Mouse (Mus musculus): ENCODE measurements at regions not wholly inside any gene's neighbourhood (a gene's known extent, or its start where the extent isn't known, plus 50 kb on each side); places are given as distances from the start of the nearest gene placed in this dataset.
"Not testable (repeated sequence)": the region's sequence is repeated elsewhere in the genome, so short reads cannot be mapped to it uniquely, and the experiment has no call there.

- WGBS (ENCODE audit: insufficient replicate concordance) = 70% methylated on average over 17 of the region's 17 CpGs
These were observed 136.9 kb upstream of the Fam3c start for GRCm38 (mm10) chr6:22492896-22493295.

DNA sequence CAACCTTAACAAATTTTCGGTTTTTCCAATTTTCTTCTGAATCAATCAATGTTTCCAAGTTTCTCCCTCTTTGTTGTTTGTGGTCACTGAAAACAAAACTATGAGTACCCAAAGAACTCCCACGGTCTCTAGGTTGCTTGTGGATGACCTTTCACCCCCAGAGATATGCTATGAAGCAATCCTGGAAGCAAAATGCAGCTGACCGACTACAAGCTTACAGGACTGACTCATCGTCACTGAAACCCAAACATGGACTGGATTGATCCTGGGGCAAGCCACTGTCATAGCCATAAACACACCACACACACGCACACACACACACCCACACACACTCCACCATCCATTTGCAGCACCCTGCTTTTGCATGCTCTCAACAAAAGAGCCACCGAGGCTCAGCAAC is 134.7 kb upstream of the Fam3c start:
- Histone ChIP-seq H3K36me3 (replicated peaks; ENCODE audit: control insufficient read depth, insufficient read depth, low read depth) (no peaks in the 10 kb centered on the region), H3K9me3 (ENCODE audit: control insufficient read depth, low read length) (no peaks in the 10 kb centered on the region), H3K27ac (no peak overlapping the region), H3K27me3 (ENCODE audit: control insufficient read depth, insufficient read depth, low read length) (no peaks in the 10 kb centered on the region), H3K4me1 (replicated peaks; ENCODE audit: control insufficient read depth in 2 of 2, insufficient read depth in 2 of 2, low read length in 1 of 2) (peaks cover 0 to 3% of the 10 kb centered on the region in 2 experiments; a peak in 1 of 4 replicates), H3K9ac (replicated peaks) (no peak overlapping the region), H3K4me2 (ENCODE audit: low read depth) (no peak overlapping the region), H3K4me3 (ENCODE audit: insufficient read depth in 1 of 2, low read depth in 2 of 2, low read length in 2 of 2) (no peak overlapping the region)
- no peak for TF ChIP-seq EP300 (IDR thresholded peaks at IDR 0.05; ENCODE audit: low read depth)
- TF ChIP-seq CTCF (IDR thresholded peaks at IDR 0.05; ENCODE audit: low read depth) = no peak
- no peak for DNase-seq (ENCODE audit: low read depth in 3 of 3, low spot score in 3 of 3)
- ATAC-seq (ENCODE audit: insufficient read depth) = no peak
- 62% methylated on average over 6 of the region's 6 CpGs for WGBS (ENCODE audit: insufficient replicate concordance)

More at GRCm38 (mm10) chr6:22492896-22493295, 136.9 kb upstream of the Fam3c start:
- Histone ChIP-seq H3K9ac (replicated peaks) (no peak overlapping the region), H3K4me3 (ENCODE audit: insufficient read depth in 1 of 2, low read depth in 2 of 2, low read length in 2 of 2) (no peak overlapping the region), H3K27ac (no peak overlapping the region), H3K4me1 (replicated peaks; ENCODE audit: control insufficient read depth in 2 of 2, insufficient read depth in 2 of 2, low read length in 1 of 2) (peaks cover 0 to 3% of the 10 kb centered on the region in 2 experiments; a peak in 1 of 4 replicates), H3K27me3 (ENCODE audit: control insufficient read depth, insufficient read depth, low read length) (no peaks in the 10 kb centered on the region), H3K36me3 (replicated peaks; ENCODE audit: control insufficient read depth, insufficient read depth, low read depth) (no peaks in the 10 kb centered on the region), H3K9me3 (ENCODE audit: control insufficient read depth, low read length) (no peaks in the 10 kb centered on the region), H3K4me2 (ENCODE audit: low read depth) (no peak overlapping the region)
- no peak for DNase-seq (ENCODE audit: low read depth in 3 of 3, low spot score in 3 of 3)
- no peak for ATAC-seq (ENCODE audit: insufficient read depth)
- TF ChIP-seq CTCF (IDR thresholded peaks at IDR 0.05; ENCODE audit: low read depth) (no peak), EP300 (IDR thresholded peaks at IDR 0.05; ENCODE audit: low read depth) (no peak)

DNA sequence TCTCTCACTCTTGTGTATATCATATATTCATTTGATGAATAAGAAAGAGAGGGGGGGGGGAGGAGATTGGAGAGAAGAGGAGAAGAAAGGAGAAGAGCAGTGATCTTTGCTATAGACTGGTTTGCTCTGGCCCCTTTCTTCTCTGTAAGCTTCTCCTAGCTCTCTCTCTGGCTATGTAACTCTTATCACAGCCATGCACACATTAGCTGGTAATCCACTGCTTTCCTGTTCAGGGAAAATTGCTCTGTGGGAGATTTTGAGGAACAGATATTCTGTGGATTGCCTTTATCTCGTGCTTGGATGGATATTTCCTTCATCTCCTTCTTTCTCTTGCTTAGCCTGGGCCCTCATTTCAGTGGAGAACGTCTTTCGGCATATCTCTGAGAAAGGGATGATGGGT is 131.4 kb upstream of the Fam3c start:
- no peaks in the 10 kb centered on the region for H3K27me3 ChIP-seq (ENCODE audit: control insufficient read depth, insufficient read depth, low read length)
- no peak overlapping the region for H3K9ac ChIP-seq (replicated peaks)
- TF ChIP-seq CTCF (IDR thresholded peaks at IDR 0.05; ENCODE audit: low read depth) = no peak
- TF ChIP-seq EP300 (IDR thresholded peaks at IDR 0.05; ENCODE audit: low read depth) = no peak
- H3K27ac ChIP-seq = no peak overlapping the region
- no peak overlapping the region for H3K4me2 ChIP-seq (ENCODE audit: low read depth)
- H3K9me3 ChIP-seq (ENCODE audit: control insufficient read depth, low read length) = no peaks in the 10 kb centered on the region
- peaks cover 0 to 3% of the 10 kb centered on the region in 2 experiments; a peak in 1 of 4 replicates for H3K4me1 ChIP-seq (replicated peaks; ENCODE audit: control insufficient read depth in 2 of 2, insufficient read depth in 2 of 2, low read length in 1 of 2)
- WGBS (ENCODE audit: insufficient replicate concordance) = 22% methylated on average over 3 of the region's 3 CpGs
- DNase-seq (ENCODE audit: low read depth in 3 of 3, low spot score in 3 of 3) = no peak
- no peak overlapping the region for H3K4me3 ChIP-seq (ENCODE audit: insufficient read depth in 1 of 2, low read depth in 2 of 2, low read length in 2 of 2)
- no peak for ATAC-seq (ENCODE audit: insufficient read depth)
- H3K36me3 ChIP-seq (replicated peaks; ENCODE audit: control insufficient read depth, insufficient read depth, low read depth) = no peaks in the 10 kb centered on the region

DNA sequence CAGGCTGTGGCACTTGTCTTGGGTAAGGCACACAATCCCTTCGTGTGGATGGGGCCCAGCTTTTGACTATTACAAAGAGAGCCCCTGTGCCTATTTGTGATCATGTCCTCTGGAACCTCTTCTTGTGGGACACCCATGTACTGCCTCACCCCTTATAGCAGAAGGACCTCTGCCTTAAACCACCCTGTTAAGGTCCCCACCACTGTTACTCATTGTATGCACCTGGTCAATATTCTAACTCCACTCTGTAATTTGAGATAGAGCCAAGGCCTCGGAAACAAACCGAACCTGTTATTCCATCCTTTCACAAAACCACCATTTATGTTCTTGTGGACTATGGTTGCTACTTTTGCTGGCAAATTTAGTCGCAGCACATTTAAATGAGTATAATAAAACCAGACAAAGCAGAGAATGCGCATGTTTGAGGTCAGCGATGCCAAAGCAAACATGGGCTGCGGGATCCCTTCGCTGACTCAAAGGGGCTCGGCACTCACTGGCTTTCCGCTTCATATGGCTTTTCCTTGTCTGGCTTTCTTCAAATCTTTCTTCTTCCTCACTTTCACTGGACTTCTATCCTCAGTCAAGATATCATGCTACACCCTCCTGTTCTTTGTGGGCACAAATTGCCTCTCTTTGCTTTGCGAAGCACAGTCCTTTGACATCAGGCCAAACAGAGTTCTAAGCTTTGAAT is 129.9 kb upstream of the Fam3c start:
- WGBS (ENCODE audit: insufficient replicate concordance) = 71% methylated on average over 11 of the region's 11 CpGs
- no peak for ATAC-seq (ENCODE audit: insufficient read depth)
- no peaks in the 10 kb centered on the region for H3K9me3 ChIP-seq (ENCODE audit: control insufficient read depth, low read length)
- H3K4me2 ChIP-seq (ENCODE audit: low read depth) = no peak overlapping the region
- TF ChIP-seq EP300 (IDR thresholded peaks at IDR 0.05; ENCODE audit: low read depth) (no peak), CTCF (IDR thresholded peaks at IDR 0.05; ENCODE audit: low read depth) (no peak)
- no peak overlapping the region for H3K27ac ChIP-seq
- H3K27me3 ChIP-seq (ENCODE audit: control insufficient read depth, insufficient read depth, low read length) = no peaks in the 10 kb centered on the region
- no peaks in the 10 kb centered on the region for H3K36me3 ChIP-seq (replicated peaks; ENCODE audit: control insufficient read depth, insufficient read depth, low read depth)
- no peak overlapping the region for H3K4me3 ChIP-seq (ENCODE audit: insufficient read depth in 1 of 2, low read depth in 2 of 2, low read length in 2 of 2)
- DNase-seq (ENCODE audit: low read depth in 3 of 3, low spot score in 3 of 3) = no peak
- no peak overlapping the region for H3K9ac ChIP-seq (replicated peaks)
- H3K4me1 ChIP-seq (replicated peaks; ENCODE audit: control insufficient read depth in 2 of 2, insufficient read depth in 2 of 2, low read length in 1 of 2) = peaks cover 0 to 2% of the 10 kb centered on the region in 2 experiments; a peak in 1 of 4 replicates

- not testable (repeated sequence) for H3K4me1 ChIP-seq (replicated peaks; ENCODE audit: control insufficient read depth in 2 of 2, insufficient read depth in 2 of 2, low read length in 1 of 2); H3K4me2 ChIP-seq (ENCODE audit: low read depth); H3K27me3 ChIP-seq (ENCODE audit: control insufficient read depth, insufficient read depth, low read length); H3K9ac ChIP-seq (replicated peaks); H3K27ac ChIP-seq; DNase-seq (ENCODE audit: low read depth in 3 of 3, low spot score in 3 of 3); H3K9me3 ChIP-seq (ENCODE audit: control insufficient read depth, low read length); H3K36me3 ChIP-seq (replicated peaks; ENCODE audit: control insufficient read depth, insufficient read depth, low read depth); H3K4me3 ChIP-seq (ENCODE audit: insufficient read depth in 1 of 2, low read depth in 2 of 2, low read length in 2 of 2); ATAC-seq (ENCODE audit: insufficient read depth)
- WGBS (ENCODE audit: insufficient replicate concordance) = 61% methylated on average over 4 of the region's 4 CpGs
These were observed 126.2 kb upstream of the Fam3c start for GRCm38 (mm10) chr6:22482257-22482656.
